Comparison of ENCODE assay signal across 8 mouse cellular contexts in genomic region chr15:3581337-3581736, GRCm38 (mm10). TPM values are rescaled to one million over a fixed set of nuclear protein-coding genes. Genes with fewer than 3 reads are reported as not detected.
A peak's percentile ranks its signal among the peaks of the same experiment; 100 is the strongest.
DNase-seq lines count a peak whose midpoint lies in the region; ATAC-seq and TF ChIP-seq lines count a peak whose summit lies in the region.

No protein-coding gene starts in this region.

- no peaks in the 10 kb centered on the region for H3K36me3 ChIP-seq in hindbrain, embryonic 11.5 days (ENCODE audit: control insufficient read depth, insufficient read depth, low read length)
- H3K36me3 ChIP-seq in liver, embryonic 16.5 days (ENCODE audit: control insufficient read depth, insufficient read depth) = no peaks in the 10 kb centered on the region
- H3K36me3 ChIP-seq in stomach, postnatal 0 days (ENCODE audit: control insufficient read depth, insufficient read depth, low read length) = no peaks in the 10 kb centered on the region

- H3K9ac ChIP-seq in hindbrain, embryonic 11.5 days (ENCODE audit: low read depth, low read length) = no peak overlapping the region
- H3K9ac ChIP-seq in liver, embryonic 16.5 days (ENCODE audit: low read depth, low read length) = peak overlapping the region; percentile 13; the same call in 1 of the 2 replicates
- H3K9ac ChIP-seq in stomach, postnatal 0 days (ENCODE audit: low read length) = peak overlapping the region; percentile 70

- no peaks in the 10 kb centered on the region for H3K27me3 ChIP-seq in hindbrain, embryonic 11.5 days (ENCODE audit: control insufficient read depth, insufficient read depth, low read length)
- no peaks in the 10 kb centered on the region; the same call in 1 of the 2 replicates for H3K27me3 ChIP-seq in liver, embryonic 16.5 days (ENCODE audit: control insufficient read depth, insufficient read depth, low read depth, low read length)
- no peaks in the 10 kb centered on the region for H3K27me3 ChIP-seq in stomach, postnatal 0 days (ENCODE audit: control insufficient read depth, insufficient read depth, low read length)

- H3K4me3 ChIP-seq in hindbrain, embryonic 11.5 days (ENCODE audit: low read depth, low read length) = peak overlapping the region; percentile 50; the same call in 1 of the 2 replicates
- H3K4me3 ChIP-seq in liver, embryonic 16.5 days (ENCODE audit: low read depth, low read length) = peak overlapping the region; percentile 64
- H3K4me3 ChIP-seq in stomach, postnatal 0 days (ENCODE audit: low read depth, low read length) = peak overlapping the region; percentile 86

- TF ChIP-seq EP300 in stomach, postnatal 0 days (optimal IDR thresholded peaks at IDR 0.05) = no peak

- no peak for ATAC-seq in hindbrain, embryonic 11.5 days (ENCODE audit: low FRiP score)
- ATAC-seq in liver, embryonic 16.5 days (ENCODE audit: low read depth) = no peak
- no peak for ATAC-seq in stomach, postnatal 0 days (ENCODE audit: low FRiP score, low TSS enrichment)
- ATAC-seq in frontal cortex, adult (ENCODE audit: low TSS enrichment) = no peak

- H3K4me2 ChIP-seq in hindbrain, embryonic 11.5 days (replicated peaks; ENCODE audit: low read depth, low read length) = peak overlapping the region; percentile 79; the same call in 1 of the 2 replicates
- H3K4me2 ChIP-seq in liver, embryonic 16.5 days (ENCODE audit: low read depth, low read length) = peak overlapping the region; percentile 52
- H3K4me2 ChIP-seq in stomach, postnatal 0 days (replicated peaks; ENCODE audit: low read depth) = peak overlapping the region; percentile 69

- 48% methylated on average over 3 of the region's 3 CpGs for WGBS in hindbrain, embryonic 11.5 days
- WGBS in liver, embryonic 16.5 days (ENCODE audit: insufficient replicate concordance) = 25% methylated on average over 3 of the region's 3 CpGs
- WGBS in stomach, postnatal 0 days = 12% methylated on average over 3 of the region's 3 CpGs

- H3K27ac ChIP-seq in hindbrain, embryonic 11.5 days (ENCODE audit: low read depth, low read length) = no peak overlapping the region
- no peak overlapping the region for H3K27ac ChIP-seq in liver, embryonic 16.5 days (ENCODE audit: low read length)
- peak overlapping the region; percentile 90 for H3K27ac ChIP-seq in stomach, postnatal 0 days (replicated peaks)

- H3K4me1 ChIP-seq in hindbrain, embryonic 11.5 days (replicated peaks; ENCODE audit: control insufficient read depth, insufficient read depth, low read length) = no peaks in the 10 kb centered on the region
- H3K4me1 ChIP-seq in liver, embryonic 16.5 days (ENCODE audit: control insufficient read depth, low read depth, low read length) = no peaks in the 10 kb centered on the region; the same call in 1 of the 2 replicates
- H3K4me1 ChIP-seq in stomach, postnatal 0 days (replicated peaks; ENCODE audit: control insufficient read depth, insufficient read depth) = peaks cover 3% of the 10 kb centered on the region; the same call in 1 of the 2 replicates

- no peaks in the 10 kb centered on the region for H3K9me3 ChIP-seq in hindbrain, embryonic 11.5 days (ENCODE audit: control insufficient read depth, low read length)
- H3K9me3 ChIP-seq in liver, embryonic 16.5 days (replicated peaks; ENCODE audit: control insufficient read depth, low read length) = no peaks in the 10 kb centered on the region
- no peaks in the 10 kb centered on the region for H3K9me3 ChIP-seq in stomach, postnatal 0 days (ENCODE audit: control insufficient read depth, low read length)

- peak; percentile 8 for DNase-seq in retina, postnatal 1 day
- DNase-seq in retina, embryonic 14.5 days (ENCODE audit: low spot score) = no peak
- peak; percentile 6 for DNase-seq in hindbrain, embryonic 11.5 days (ENCODE audit: low spot score)
- peak; percentile 16 for DNase-seq in stomach, postnatal 0 days (ENCODE audit: low spot score)
- no peak for DNase-seq in spleen, adult 18-20 months
- no peak for DNase-seq in right cerebral cortex, postnatal 25 days

- no peak for TF ChIP-seq CTCF in stomach, postnatal 0 days (IDR thresholded peaks at IDR 0.05; ENCODE audit: low read depth)

RNA-seq across cellular contexts. Expression of gene Ghr, which starts 2.0 kb away (rescaled TPM):
- 17.0 and 21.0 TPM in 2 replicates for polyA plus RNA-seq in hindbrain, embryonic 11.5 days (2014; fragmentation: Nextera tagmentation; extraction: Ambion mirVana)
- 27.6 and 33.4 TPM in 2 replicates for polyA plus RNA-seq in liver, embryonic 16.5 days (2015; fragmentation: Nextera tagmentation; extraction: Ambion mirVana)
- 98.1 and 99.0 TPM in 2 replicates for polyA plus RNA-seq in stomach, postnatal 0 days (2015; fragmentation: Nextera tagmentation; extraction: Ambion mirVana)

Comparison
In these comparisons a context has a peak if more than half of its experiments do, and no peak if none do; other contexts are left out.
1. DNase-seq: peak in retina, postnatal 1 day (single experiment), hindbrain, embryonic 11.5 days (single experiment) and stomach, postnatal 0 days (single experiment); none in retina, embryonic 14.5 days (single experiment), spleen, adult 18-20 months (0 of 2) and right cerebral cortex, postnatal 25 days (single experiment).
2. Peak in every context shown above with its lines, with median percentiles within 50 percentile points of each other: H3K4me2 ChIP-seq and H3K4me3 ChIP-seq.